Comparison of ENCODE assay signal across 12 mouse cellular contexts in genomic region chr13:112340205-112340604, GRCm38 (mm10). TPM values are rescaled to one million over a fixed set of nuclear protein-coding genes. Genes with fewer than 3 reads are reported as not detected.
A peak's percentile ranks its signal among the peaks of the same experiment; 100 is the strongest.
DNase-seq lines count a peak whose midpoint lies in the region; ATAC-seq and TF ChIP-seq lines count a peak whose summit lies in the region.
"Had no signal": no experiment of that assay in that cellular context is flagged by ENCODE, and none has a peak within 500 bp of the region (broad histone marks: within the 10 kb centered on the region; RNA-seq: fewer than 3 reads in every experiment).

No protein-coding gene starts in this region.

- in situ Hi-C loops in Patski (cut with MboI; ENCODE audit: low pct_unique_long_range_greater_than_20kb) = no loop called here

- H3K27ac ChIP-seq in limb, embryonic 15.5 days = peak overlapping the region; percentile 80
- H3K27ac ChIP-seq in left cerebral cortex, adult 2 months = no peak overlapping the region
- H3K27ac ChIP-seq: neural tube, embryonic 13.5 days had no signal

- 19% methylated on average over 8 of the region's 8 CpGs for WGBS in limb, embryonic 15.5 days

- peak; percentile 81 for ATAC-seq in Patski
- no peak for ATAC-seq in limb, embryonic 15.5 days (ENCODE audit: insufficient number of reproducible peaks, low FRiP score, low TSS enrichment, low read depth)
- ATAC-seq: forebrain, embryonic 14.5 days; hindbrain, embryonic 16.5 days had no signal

- peak overlapping the region; percentile 26; the same call in 1 of the 2 replicates for H3K4me2 ChIP-seq in limb, embryonic 15.5 days
- H3K4me2 ChIP-seq: neural tube, embryonic 13.5 days had no signal

- H3K9me3 ChIP-seq in limb, embryonic 15.5 days = no peaks in the 10 kb centered on the region
- H3K9me3 ChIP-seq: neural tube, embryonic 13.5 days had no signal

- peaks cover 16% of the 10 kb centered on the region for H3K4me1 ChIP-seq in limb, embryonic 15.5 days
- H3K4me1 ChIP-seq: neural tube, embryonic 13.5 days had no signal

- no peaks in the 10 kb centered on the region for H3K27me3 ChIP-seq in Patski
- H3K27me3 ChIP-seq in limb, embryonic 15.5 days = no peaks in the 10 kb centered on the region
- H3K27me3 ChIP-seq: neural tube, embryonic 13.5 days had no signal

- no peak overlapping the region for H3K9ac ChIP-seq in limb, embryonic 15.5 days
- H3K9ac ChIP-seq: neural tube, embryonic 13.5 days had no signal

- CTCF ChIA-PET in Patski (lab: Charles Lee) = interaction anchor here (0.7 to 1.3 kb wide), 4 partner anchors 18 to 190 kb away, joined by 3 to 4 read pairs (median 3); no protein-coding TSS in a partner anchor

- intact Hi-C loops in heart, postnatal 10 days (cut with DNase I) = no loop called here
- intact Hi-C loops in left cerebral cortex, adult 2 months (cut with DNase I) = no loop called here

- no peak for TF ChIP-seq CTCF in Patski (IDR thresholded peaks at IDR 0.05)
- no peak for TF ChIP-seq CTCF in left cerebral cortex, adult 2 months (IDR thresholded peaks at IDR 0.05)

- DNase-seq in 3134 (ENCODE audit: extremely low read depth, insufficient read length, low spot score) (peak; percentile 67), Patski (ENCODE audit: low read depth, low spot score) (peak; percentile 53)
- peak; percentile 61 to 67 for DNase-seq in heart, postnatal 10 days
- DNase-seq in layer of hippocampus, postnatal 14 days (ENCODE audit: low spot score in 2 of 2) = no peak
- DNase-seq in left cerebral cortex, adult 2 months (ENCODE audit: extremely low spot score in 1 of 2, low spot score in 2 of 2) = no peak
- DNase-seq in yolk sac, embryonic 10.5 days (ENCODE audit: low spot score) = no peak
- DNase-seq: cerebellum, postnatal 36 days had no signal

- H3K4me3 ChIP-seq in limb, embryonic 15.5 days = no peak overlapping the region
- no peak overlapping the region for H3K4me3 ChIP-seq in left cerebral cortex, adult 2 months
- H3K4me3 ChIP-seq: neural tube, embryonic 13.5 days had no signal

- H3K36me3 ChIP-seq in limb, embryonic 15.5 days = no peaks in the 10 kb centered on the region
- H3K36me3 ChIP-seq: neural tube, embryonic 13.5 days had no signal

- POLR2A ChIA-PET in Patski (lab: Charles Lee) = no interaction called here

RNA-seq across cellular contexts. Expression of gene Ankrd55, which starts 52.0 kb away (rescaled TPM):
- 1.2 TPM for polyA plus RNA-seq in Patski (2021)
- total RNA-seq in heart, postnatal 10 days (2021) = under 1 TPM; 0.14 to 0.20 TPM
- 0.89 and 1.00 TPM in 2 replicates for polyA plus RNA-seq in limb, embryonic 15.5 days (2015; fragmentation: Nextera tagmentation; extraction: Ambion mirVana)
- 1 to 10 TPM; 5.7 to 7.0 TPM for total RNA-seq in layer of hippocampus, postnatal 14 days (2021)
- total RNA-seq in left cerebral cortex, adult 2 months (2021) = 1 to 10 TPM; 3.6 to 4.1 TPM
- total RNA-seq: megakaryocyte-erythroid progenitor cell, adult 5-6 weeks had no signal

Comparison
In these comparisons a context has a peak if more than half of its experiments do, and no peak if none do; other contexts are left out.
1. DNase-seq: peak in 3134 (single experiment), Patski (single experiment) and heart, postnatal 10 days (2 of 2); none in layer of hippocampus, postnatal 14 days (0 of 2), left cerebral cortex, adult 2 months (0 of 2) and yolk sac, embryonic 10.5 days (single experiment).